Comparison of ENCODE assay signal across 8 mouse cellular contexts in genomic region chr9:107526198-107527026, GRCm38 (mm10). TPM values are rescaled to one million over a fixed set of nuclear protein-coding genes. Genes with fewer than 3 reads are reported as not detected.
DNase-seq lines count a peak whose midpoint lies in the region; ATAC-seq lines count a peak whose summit lies in the region.

No protein-coding gene starts in this region.

- intact Hi-C loops in heart, postnatal 25 days (cut with DNase I) = no loop called here

- no peaks in the 10 kb centered on the region for H3K36me3 ChIP-seq in forebrain, embryonic 11.5 days (ENCODE audit: control insufficient read depth, insufficient read depth, low read length)
- H3K36me3 ChIP-seq in lung, embryonic 15.5 days = no peaks in the 10 kb centered on the region

- 4% methylated on average over 44 of the region's 44 CpGs for WGBS in forebrain, embryonic 11.5 days
- 4% methylated on average over 44 of the region's 44 CpGs for WGBS in lung, embryonic 15.5 days

- H3K4me3 ChIP-seq in forebrain, embryonic 11.5 days (ENCODE audit: low read depth, low read length) = peak overlapping the region; percentile 30
- peak overlapping the region; percentile 31 for H3K4me3 ChIP-seq in lung, embryonic 15.5 days

- H3K9ac ChIP-seq in forebrain, embryonic 11.5 days (ENCODE audit: low read length) = no peak overlapping the region; the same call in 1 of the 2 replicates
- no peak overlapping the region for H3K9ac ChIP-seq in lung, embryonic 15.5 days

- H3K4me2 ChIP-seq in forebrain, embryonic 11.5 days (ENCODE audit: low read depth, low read length, severe bottlenecking) = peak overlapping the region; percentile 53
- H3K4me2 ChIP-seq in lung, embryonic 15.5 days = peak overlapping the region; percentile 76

- ATAC-seq in forebrain, embryonic 11.5 days (replicated peaks; ENCODE audit: low FRiP score) = peak; percentile 71
- ATAC-seq in lung, embryonic 15.5 days (ENCODE audit: borderline replicate concordance, extremely low read depth, low FRiP score, low TSS enrichment) = peak; percentile 66; the same call in 1 of the 2 replicates
- ATAC-seq in neutrophil, adult 5-6 weeks (ENCODE audit: extremely low read depth, insufficient number of reproducible peaks, low FRiP score, poor library complexity, severe bottlenecking) = 0 out of 2 replicates have a peak, but pooled peaks have one; percentile 7

- no peak overlapping the region for H3K27ac ChIP-seq in forebrain, embryonic 11.5 days (ENCODE audit: low read depth, low read length)
- no peak overlapping the region for H3K27ac ChIP-seq in lung, embryonic 15.5 days

- no peaks in the 10 kb centered on the region for H3K9me3 ChIP-seq in forebrain, embryonic 11.5 days (ENCODE audit: control insufficient read depth, low read length)
- H3K9me3 ChIP-seq in lung, embryonic 15.5 days = no peaks in the 10 kb centered on the region

- H3K27me3 ChIP-seq in forebrain, embryonic 11.5 days (ENCODE audit: control insufficient read depth, insufficient read depth, low read length) = peaks cover 23% of the 10 kb centered on the region
- peaks cover 36% of the 10 kb centered on the region for H3K27me3 ChIP-seq in lung, embryonic 15.5 days

- peaks cover 16% of the 10 kb centered on the region for H3K4me1 ChIP-seq in forebrain, embryonic 11.5 days (replicated peaks; ENCODE audit: control insufficient read depth, insufficient read depth, low read length)
- H3K4me1 ChIP-seq in lung, embryonic 15.5 days = peaks cover 22% of the 10 kb centered on the region

- peak; percentile 89 to 91 for DNase-seq in B cell, adult 2 months
- DNase-seq in adrenal gland, postnatal 25 days = peak; percentile 80
- peak; percentile 91 for DNase-seq in forebrain, embryonic 11.5 days (ENCODE audit: low spot score)
- peak; percentile 31 for DNase-seq in heart, postnatal 25 days (ENCODE audit: low spot score)
- DNase-seq in kidney, postnatal 4 days = peak; percentile 94
- DNase-seq in testis, postnatal 10 days (ENCODE audit: low spot score) = peak; percentile 95

RNA-seq across cellular contexts. Expression of gene Tmem115, which starts 7.3 kb away (rescaled TPM):
- total RNA-seq in adrenal gland, postnatal 25 days (2021) = 44.5 and 47.6 TPM in 2 replicates
- 40.2 and 43.7 TPM in 2 replicates for polyA plus RNA-seq in forebrain, embryonic 11.5 days (2014; fragmentation: Nextera tagmentation; extraction: Ambion mirVana)
- 10 to 100 TPM; 20.6 to 21.4 TPM for total RNA-seq in heart, postnatal 25 days (2021)
- polyA plus RNA-seq in lung, embryonic 15.5 days (2015; fragmentation: Nextera tagmentation; extraction: Ambion mirVana) = 39.7 and 42.7 TPM in 2 replicates
- total RNA-seq in neutrophil, adult 5-6 weeks (2017) = 18.6 and 20.4 TPM in 2 replicates

RNA-seq across cellular contexts. Expression of gene Cyb561d2, which starts 15.6 kb away (rescaled TPM):
- total RNA-seq in adrenal gland, postnatal 25 days (2021) = 20.0 and 27.3 TPM in 2 replicates
- 14.3 and 18.7 TPM in 2 replicates for polyA plus RNA-seq in forebrain, embryonic 11.5 days (2014; fragmentation: Nextera tagmentation; extraction: Ambion mirVana)
- total RNA-seq in heart, postnatal 25 days (2021) = 1 to 10 TPM; 3.1 to 3.5 TPM
- polyA plus RNA-seq in lung, embryonic 15.5 days (2015; fragmentation: Nextera tagmentation; extraction: Ambion mirVana) = 26.0 and 28.4 TPM in 2 replicates
- total RNA-seq in neutrophil, adult 5-6 weeks (2017) = 9.2 and 11.7 TPM in 2 replicates

RNA-seq across cellular contexts. Expression of gene Nprl2, which starts 15.6 kb away (rescaled TPM):
- total RNA-seq in adrenal gland, postnatal 25 days (2021) = 24.9 and 27.3 TPM in 2 replicates
- 40.7 and 43.7 TPM in 2 replicates for polyA plus RNA-seq in forebrain, embryonic 11.5 days (2014; fragmentation: Nextera tagmentation; extraction: Ambion mirVana)
- total RNA-seq in heart, postnatal 25 days (2021) = 10 to 100 TPM; 17.3 to 18.9 TPM
- 39.2 and 42.2 TPM in 2 replicates for polyA plus RNA-seq in lung, embryonic 15.5 days (2015; fragmentation: Nextera tagmentation; extraction: Ambion mirVana)
- total RNA-seq in neutrophil, adult 5-6 weeks (2017) = 29.4 and 36.7 TPM in 2 replicates

RNA-seq across cellular contexts. Expression of gene Zmynd10, which starts 20.7 kb away (rescaled TPM):
- 0.39 and 0.67 TPM in 2 replicates for total RNA-seq in adrenal gland, postnatal 25 days (2021)
- 1.1 and 2.3 TPM in 2 replicates for polyA plus RNA-seq in forebrain, embryonic 11.5 days (2014; fragmentation: Nextera tagmentation; extraction: Ambion mirVana)
- total RNA-seq in heart, postnatal 25 days (2021) = not detected
- polyA plus RNA-seq in lung, embryonic 15.5 days (2015; fragmentation: Nextera tagmentation; extraction: Ambion mirVana) = 6.8 TPM in 2 replicates
- total RNA-seq in neutrophil, adult 5-6 weeks (2017) = 0.86 TPM in 1 of 2 replicates, not detected in the other

RNA-seq across cellular contexts. Expression of gene Rassf1, which starts 24.9 kb away (rescaled TPM):
- total RNA-seq in adrenal gland, postnatal 25 days (2021) = 24.7 and 26.6 TPM in 2 replicates
- polyA plus RNA-seq in forebrain, embryonic 11.5 days (2014; fragmentation: Nextera tagmentation; extraction: Ambion mirVana) = 48.2 and 51.8 TPM in 2 replicates
- 10 to 100 TPM; 12.1 to 16.7 TPM for total RNA-seq in heart, postnatal 25 days (2021)
- 57.7 and 64.1 TPM in 2 replicates for polyA plus RNA-seq in lung, embryonic 15.5 days (2015; fragmentation: Nextera tagmentation; extraction: Ambion mirVana)
- total RNA-seq in neutrophil, adult 5-6 weeks (2017) = 70.8 and 78.2 TPM in 2 replicates

Comparison
In these comparisons a context has a peak if more than half of its experiments do, and no peak if none do; other contexts are left out.
1. DNase-seq: peak in every context shown above with its lines; median percentile 95 in testis, postnatal 10 days; 94 in kidney, postnatal 4 days; 91 in forebrain, embryonic 11.5 days; 90 in B cell, adult 2 months; 80 in adrenal gland, postnatal 25 days; 31 in heart, postnatal 25 days.
2. ATAC-seq: peak in every context shown above with its lines; median percentile 71 in forebrain, embryonic 11.5 days; 66 in lung, embryonic 15.5 days; 7 in neutrophil, adult 5-6 weeks.